Mouse (Mus musculus) small intestine, adult 2 months (tissue): ENCODE measurements around the gene Agxt. TPM values are rescaled to one million over a fixed set of nuclear protein-coding genes. Genes with fewer than 3 reads are reported as not detected.
A peak's percentile ranks its signal among the peaks of the same experiment; 100 is the strongest.

Experiments used
- H3K27ac ChIP-seq: fragments of 200-500 bp; 2 replicates; pipeline ENCODE4 v1.5.1; 2012; ENCODE audit warnings: low read depth, low read length, control low read depth, inconsistent platforms; ENCODE audit not compliant: insufficient read depth
- H3K27me3 ChIP-seq: fragments of 200-500 bp; 2 replicates; pipeline ENCODE4 v1.6.1; 2012; ENCODE audit warnings: mild to moderate bottlenecking, moderate library complexity, low read length, inconsistent platforms; ENCODE audit not compliant: control insufficient read depth, insufficient read depth
- H3K36me3 ChIP-seq: fragments of 200-500 bp; 2 replicates; pipeline ENCODE4 v1.6.1; 2012; ENCODE audit warnings: mild to moderate bottlenecking, low read length, control low read depth, inconsistent platforms; ENCODE audit not compliant: control insufficient read depth, insufficient read depth
- H3K4me1 ChIP-seq: fragments of 200-500 bp; 2 replicates; pipeline ENCODE4 v1.6.1; 2012; ENCODE audit warnings: low read length, inconsistent platforms, mixed read lengths; ENCODE audit not compliant: control insufficient read depth, insufficient read depth, insufficient read length
- H3K4me3 ChIP-seq: fragments of 200-500 bp; 2 replicates; pipeline ENCODE4 v1.5.1; 2012; ENCODE audit warnings: low read depth, mild to moderate bottlenecking, control low read depth, inconsistent platforms, low read length, moderate library complexity
- CTCF ChIP-seq: fragments of 200-500 bp; IDR thresholded peaks from 2 replicates; pipeline ENCODE4 v1.5.1; 2012; ENCODE audit warnings: low read depth, mild to moderate bottlenecking, control low read depth, inconsistent platforms, low read length, moderate library complexity, mixed read lengths; ENCODE audit not compliant: insufficient replicate concordance, insufficient read length; ENCODE audit errors: extremely low read depth
- POLR2A ChIP-seq: fragments of 200-500 bp; IDR thresholded peaks from 2 replicates; pipeline ENCODE4 v1.6.1; 2012; ENCODE audit warnings: low read depth, mild to moderate bottlenecking, control low read depth, inconsistent platforms, low read length, moderate library complexity
- WGBS: fragments of 180-500 bp; shearing (Covaris S2); methylation state at CpG from one replicate; pipeline ENCODE4 v1.1.7; 2018; 5-methylcytosine and 5-hydroxymethylcytosine counted together
- polyA plus RNA-seq: library from polyadenylated mRNA; depleted of rRNA; stranded (reverse); fragments of >200 nt; gene quantifications from 2 replicates; pipeline ENCODE4 v1.2.3, GENCODE M21; 2012

The Agxt gene
- polyA plus RNA-seq, 1 experiment = 0.58 TPM

GRCm38 (mm10) chr1:93161921-93162320 lies 26.9 kb downstream of the Agxt start:
- peaks cover 34% of the 10 kb centered on the region for H3K4me1 ChIP-seq
- H3K27ac ChIP-seq = no peak overlapping the region
- WGBS = 78% methylated on average over 10 of the region's 10 CpGs
- no peaks in the 10 kb centered on the region for H3K27me3 ChIP-seq
- TF ChIP-seq POLR2A (no peak), CTCF (no peak)
- no peaks in the 10 kb centered on the region for H3K36me3 ChIP-seq
- no peak overlapping the region for H3K4me3 ChIP-seq

- Histone ChIP-seq H3K27ac (no peak overlapping the region), H3K27me3 (no peaks in the 10 kb centered on the region), H3K36me3 (no peaks in the 10 kb centered on the region), H3K4me1 (peaks cover 30% of the 10 kb centered on the region), H3K4me3 (no peak overlapping the region)
- 90% methylated on average over 7 of the region's 7 CpGs for WGBS
- TF ChIP-seq POLR2A (no peak), CTCF (no peak)
Measured at GRCm38 (mm10) chr1:93162588-93162987, 27.5 kb downstream of the Agxt start.

- no peaks in the 10 kb centered on the region for H3K36me3 ChIP-seq
- WGBS = 59% methylated on average over 9 of the region's 9 CpGs
- TF ChIP-seq CTCF = no peak
- TF ChIP-seq POLR2A = no peak
Measured at GRCm38 (mm10) chr1:93165447-93165846, 30.4 kb downstream of the Agxt start.

GRCm38 (mm10) chr1:93166346-93167079 lies 31.5 kb downstream of the Agxt start:
- no peaks in the 10 kb centered on the region for H3K27me3 ChIP-seq
- no peaks in the 10 kb centered on the region for H3K36me3 ChIP-seq
- peaks cover 7% of the 10 kb centered on the region; the same call in 1 of the 2 replicates for H3K4me1 ChIP-seq
- WGBS = 89% methylated on average over 11 of the region's 11 CpGs
- TF ChIP-seq CTCF (no peak), POLR2A (no peak)
- H3K27ac ChIP-seq = no peak overlapping the region
- H3K4me3 ChIP-seq = no peak overlapping the region

More at GRCm38 (mm10) chr1:93165447-93165846, 30.4 kb downstream of the Agxt start:
- H3K4me3 ChIP-seq = no peak overlapping the region
- peaks cover 15% of the 10 kb centered on the region for H3K4me1 ChIP-seq
- no peaks in the 10 kb centered on the region for H3K27me3 ChIP-seq
- no peak overlapping the region for H3K27ac ChIP-seq

GRCm38 (mm10) chr1:93168295-93168775 lies 33.3 kb downstream of the Agxt start, which contains the start of gene Crocc2:
Gene Crocc2, plus strand, starts transcription at chr1:93168725.
- Histone ChIP-seq H3K27me3 (no peaks in the 10 kb centered on the region), H3K36me3 (no peaks in the 10 kb centered on the region), H3K4me1 (peaks cover 4% of the 10 kb centered on the region; the same call in 1 of the 2 replicates), H3K27ac (no peak within 1 kb of the TSS), H3K4me3 (no peak within 1 kb of the TSS)
- 18% methylated on average over 10 of the region's 10 CpGs for WGBS
- TF ChIP-seq POLR2A (no peak), CTCF (no peak)

- no peaks in the 10 kb centered on the region for H3K36me3 ChIP-seq
- peaks cover 4% of the 10 kb centered on the region; the same call in 1 of the 2 replicates for H3K4me1 ChIP-seq
- H3K27me3 ChIP-seq = peaks cover 5% of the 10 kb centered on the region
- H3K4me3 ChIP-seq = no peak overlapping the region
- WGBS = 50% methylated on average over 4 of the region's 4 CpGs
- no peak for TF ChIP-seq CTCF
- TF ChIP-seq POLR2A = no peak
- no peak overlapping the region for H3K27ac ChIP-seq
Measured at GRCm38 (mm10) chr1:93173665-93174064, 38.6 kb downstream of the Agxt start.

- Histone ChIP-seq H3K27me3 (peaks cover 5% of the 10 kb centered on the region), H3K4me1 (peaks cover 4% of the 10 kb centered on the region; the same call in 1 of the 2 replicates), H3K27ac (no peak overlapping the region), H3K4me3 (no peak overlapping the region), H3K36me3 (no peaks in the 10 kb centered on the region)
- 2% methylated on average over 4 of the region's 4 CpGs for WGBS
- TF ChIP-seq POLR2A (no peak), CTCF (peak; percentile 97; the same call in 1 of the 2 replicates)
Measured at GRCm38 (mm10) chr1:93174399-93174798, 39.4 kb downstream of the Agxt start.
